Mouse (Mus musculus) megakaryocyte, embryonic 14.5 days (primary cell): ENCODE results near the gene Rnf111.

Experiments used
- FLI1 ChIP-seq: IDR thresholded peaks from 2 replicates; pipeline ENCODE4 v1.6.1; 2012; ENCODE audit warnings: low read length, inconsistent platforms, mixed read lengths
- GATA1 ChIP-seq: IDR thresholded peaks from 3 replicates; pipeline ENCODE4 v1.6.1; 2012; ENCODE audit warnings: mixed read lengths, low read length, inconsistent platforms, borderline replicate concordance

- TF ChIP-seq GATA1 (no peak), FLI1 (no peak)
Measured at GRCm38 (mm10) chr9:70551524-70551923, 48.0 kb upstream of the Rnf111 start.
